Mouse (Mus musculus): ENCODE measurements at regions not wholly inside any gene's neighbourhood (a gene's known extent, or its start where the extent isn't known, plus 50 kb on each side); places are given as distances from the start of the nearest gene placed in this dataset.

- Histone ChIP-seq H3K4me3 (ENCODE audit: control insufficient read depth in 1 of 2, insufficient read depth in 1 of 2, low read depth in 2 of 2, low read length in 2 of 2) (no peak overlapping the region), H3K27ac (ENCODE audit: control insufficient read depth, low read depth, low read length) (no peak overlapping the region), H3K4me1 (ENCODE audit: control insufficient read depth in 1 of 2, insufficient read depth in 2 of 2, low read length in 2 of 2) (no peaks in the 10 kb centered on the region), H3K27me3 (ENCODE audit: control insufficient read depth in 1 of 2, insufficient read depth in 2 of 2, low read length in 2 of 2) (no peaks in the 10 kb centered on the region), H3K9me3 (replicated peaks; ENCODE audit: insufficient read depth, low read length) (no peaks in the 10 kb centered on the region), H3K36me3 (ENCODE audit: control insufficient read depth in 1 of 2, insufficient read depth in 2 of 2, low read length in 2 of 2) (no peaks in the 10 kb centered on the region), H3K9ac (ENCODE audit: control insufficient read depth, low read depth, low read length, poor library complexity, severe bottlenecking) (no peak overlapping the region), H3K79me2 (ENCODE audit: control insufficient read depth, insufficient read depth, low read length, poor library complexity) (no peaks in the 10 kb centered on the region)
- no peak for DNase-seq (ENCODE audit: low read depth, low spot score)
- TF ChIP-seq CHD1 (IDR thresholded peaks at IDR 0.05; ENCODE audit: low read depth, low read length) (no peak), EP300 (IDR thresholded peaks at IDR 0.05; ENCODE audit: low read depth in 1 of 2, low read length in 2 of 2) (no peak), MAX (IDR thresholded peaks at IDR 0.05; ENCODE audit: low read length) (no peak), ZNF384 (IDR thresholded peaks at IDR 0.05; ENCODE audit: low read depth, low read length) (no peak), TCF12 (IDR thresholded peaks at IDR 0.05; ENCODE audit: low read depth, low read length) (no peak), ZMIZ1 (IDR thresholded peaks at IDR 0.05; ENCODE audit: low read depth, low read length) (no peak), MYC (IDR thresholded peaks at IDR 0.05; ENCODE audit: low read depth, low read length) (no peak), MXI1 (IDR thresholded peaks at IDR 0.05; ENCODE audit: low read depth, low read length) (no peak), UBTF (IDR thresholded peaks at IDR 0.05; ENCODE audit: borderline replicate concordance, insufficient read depth, low read depth, low read length) (no peak), ZC3H11A (IDR thresholded peaks at IDR 0.05; ENCODE audit: low read depth, low read length) (no peak), SIN3A (IDR thresholded peaks at IDR 0.05; ENCODE audit: low read length) (no peak), MAZ (IDR thresholded peaks at IDR 0.05; ENCODE audit: low read depth, low read length) (no peak), RCOR1 (IDR thresholded peaks at IDR 0.05; ENCODE audit: low read depth, low read length) (no peak), GABPA (IDR thresholded peaks at IDR 0.05; ENCODE audit: low read depth, low read length) (no peak), USF2 (IDR thresholded peaks at IDR 0.05; ENCODE audit: borderline replicate concordance in 1 of 2, insufficient read depth in 1 of 2, low read depth in 1 of 2, low read length in 2 of 2) (no peak), RAD21 (IDR thresholded peaks at IDR 0.05; ENCODE audit: low read depth, low read length) (no peak)
Observed at GRCm38 (mm10) chr4:105557396-105557795, 232.3 kb upstream of the Gm12728 start.

DNA sequence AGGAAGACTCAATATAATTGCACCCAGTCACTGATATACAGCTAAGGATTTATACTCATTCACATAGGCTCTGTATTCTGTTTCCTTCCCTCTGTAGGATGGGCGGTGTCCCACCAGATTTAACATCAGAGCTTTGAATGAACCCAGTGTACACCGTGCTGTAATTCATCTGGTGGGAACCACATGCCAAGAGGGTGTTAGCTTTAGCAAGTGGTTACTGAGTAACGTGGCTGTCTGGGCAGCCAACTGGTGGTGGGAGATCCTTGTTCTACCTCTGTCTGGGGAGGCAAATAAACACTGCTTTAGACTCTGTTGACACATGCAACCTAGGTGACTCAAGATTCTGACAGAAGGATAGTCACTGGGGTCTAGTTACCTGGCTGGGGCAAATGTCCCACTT is 229.6 kb upstream of the Gm12728 start:
- TF ChIP-seq GATA1 (IDR thresholded peaks at IDR 0.05; ENCODE audit: low read depth, low read length) (no peak), NELFE (IDR thresholded peaks at IDR 0.05; ENCODE audit: low read depth, low read length) (no peak), E2F4 (IDR thresholded peaks at IDR 0.05; ENCODE audit: borderline replicate concordance, low read depth, low read length) (no peak), JUND (IDR thresholded peaks at IDR 0.05; ENCODE audit: low read depth, low read length) (no peak), MYC (IDR thresholded peaks at IDR 0.05; ENCODE audit: low read depth, low read length) (no peak), ZC3H11A (IDR thresholded peaks at IDR 0.05; ENCODE audit: low read depth, low read length) (no peak), CTCF (IDR thresholded peaks at IDR 0.05 in 2 of 3, conservative IDR thresholded peaks at IDR 0.05 in 1 of 3; ENCODE audit: control insufficient read depth in 1 of 3, insufficient read depth in 1 of 3, low read depth in 2 of 3, low read length in 3 of 3, poor library complexity in 1 of 3, severe bottlenecking in 1 of 3) (no peak)
- Histone ChIP-seq H3K9me3 (replicated peaks; ENCODE audit: insufficient read depth, low read length) (no peaks in the 10 kb centered on the region), H3K27me3 (ENCODE audit: control insufficient read depth in 1 of 2, insufficient read depth in 2 of 2, low read length in 2 of 2) (no peaks in the 10 kb centered on the region), H3K79me2 (ENCODE audit: control insufficient read depth, insufficient read depth, low read length, poor library complexity) (no peaks in the 10 kb centered on the region), H3K27ac (ENCODE audit: control insufficient read depth, low read depth, low read length) (no peak overlapping the region), H3K4me1 (ENCODE audit: control insufficient read depth in 1 of 2, insufficient read depth in 2 of 2, low read length in 2 of 2) (no peaks in the 10 kb centered on the region), H3K9ac (ENCODE audit: control insufficient read depth, low read depth, low read length, poor library complexity, severe bottlenecking) (no peak overlapping the region), H3K36me3 (ENCODE audit: control insufficient read depth in 1 of 2, insufficient read depth in 2 of 2, low read length in 2 of 2) (no peaks in the 10 kb centered on the region), H3K4me3 (ENCODE audit: control insufficient read depth in 1 of 2, insufficient read depth in 1 of 2, low read depth in 2 of 2, low read length in 2 of 2) (no peak overlapping the region)
- DNase-seq (ENCODE audit: low read depth, low spot score), result no peak
